Mouse (Mus musculus) stomach, postnatal 0 days (tissue): ENCODE results near the gene Car2.

Experiments used
- CTCF ChIP-seq: IDR thresholded peaks from 2 replicates; pipeline ENCODE4 v1.5.1; 2016; ENCODE audit warnings: antibody characterized with exemption, low read depth, mild to moderate bottlenecking, moderate library complexity
- EP300 ChIP-seq: optimal IDR thresholded peaks from 2 replicates; pipeline ENCODE3; 2016; ENCODE audit warnings: antibody characterized with exemption

GRCm38 (mm10) chr3:14882756-14883155, 3.3 kb upstream of the Car2 start:
- TF ChIP-seq CTCF (no peak), EP300 (no peak)
